Mouse (Mus musculus) testis, adult 10 weeks (tissue): ENCODE data around the gene Lcmt1. TPM values are rescaled to one million over a fixed set of nuclear protein-coding genes. Genes with fewer than 3 reads are reported as not detected.

Source experiments
- polyA plus RNA-seq: library from polyadenylated mRNA; stranded (reverse); fragments of 350-450 nt; fragmentation: Illumina TruSeq; extraction: RNeasy Lipid Tissue Mini Kit (QIAGEN cat#74804); gene quantifications from one replicate; pipeline ENCODE4 v1.2.3, GENCODE M21; 2014; ENCODE audit warnings: low read depth, low replicate concordance

The Lcmt1 gene
- polyA plus RNA-seq: 71.9 TPM

DNA sequence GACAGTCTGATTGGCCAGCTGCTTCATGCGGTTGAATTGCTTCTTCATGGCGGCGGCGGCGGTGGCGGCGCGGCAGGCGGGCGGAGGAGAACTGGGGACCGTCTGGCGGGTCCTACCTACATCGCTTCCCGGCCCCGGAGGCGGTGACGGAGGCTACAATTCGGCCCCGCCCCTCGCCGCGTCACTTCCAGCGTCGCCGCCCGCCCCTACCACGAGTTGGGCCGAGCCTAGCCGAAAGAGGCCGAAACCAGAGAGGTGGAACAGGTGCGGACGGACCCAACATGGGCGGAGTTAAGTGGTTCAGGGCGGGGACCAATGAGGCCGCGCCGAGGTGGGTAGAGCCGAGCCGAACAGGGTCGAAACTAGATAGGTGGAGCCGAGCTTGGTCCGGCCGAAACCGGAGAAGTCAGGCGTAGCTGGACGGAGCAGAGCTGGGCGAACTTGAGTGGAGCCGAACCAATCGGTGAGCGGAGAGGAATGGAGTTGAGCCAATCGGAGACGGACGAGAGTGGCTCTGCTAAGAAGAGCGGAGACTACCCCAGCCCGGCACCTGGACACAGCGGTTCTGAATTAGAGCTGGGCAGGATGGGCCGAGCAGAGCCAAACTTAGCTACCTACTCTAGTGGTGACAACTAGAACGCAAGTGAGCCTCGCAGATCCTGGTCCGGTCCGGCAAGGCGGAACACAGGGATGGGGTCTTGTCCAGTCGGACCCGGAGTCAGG lies at the start of gene Lcmt1, which contains the start of gene Arhgap17:
Gene Lcmt1, plus strand, starts transcription at position 26 of the 723 bp plus-strand sequence.
Gene Arhgap17, minus strand, starts transcription at position 157 of the 723 bp plus-strand sequence.

DNA sequence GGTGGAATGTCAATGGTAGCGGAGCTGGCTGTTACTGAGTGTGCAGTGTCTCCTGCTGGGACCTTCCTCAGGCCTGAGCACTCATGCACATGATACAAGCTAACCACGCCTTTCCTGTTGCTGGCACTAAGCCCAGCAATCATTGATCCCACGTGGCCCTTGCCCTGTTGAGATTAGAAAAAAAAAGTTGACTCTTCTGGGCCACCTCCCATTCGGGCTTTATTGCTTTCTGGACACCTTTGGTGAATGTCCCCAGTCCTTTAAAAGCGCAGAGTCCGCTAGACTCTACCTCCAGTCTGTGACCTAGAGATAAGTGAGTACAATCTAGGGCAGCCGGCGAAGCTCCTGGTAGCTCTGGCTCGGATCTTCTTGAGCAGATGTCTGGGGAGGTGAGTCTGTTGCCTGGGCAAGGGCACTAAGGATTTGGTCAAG lies 92.5 kb downstream of the Lcmt1 start, which contains the start of gene Aqp8:
Gene Aqp8, plus strand, starts transcription at position 222 of the 432 bp plus-strand sequence.

Other genes starting within 250 kb of the Lcmt1 start
- gene Tnrc6a, start 245.9 kb upstream of the Lcmt1 start, polyA plus RNA-seq: 22.9 TPM
- not detected for gene Slc5a11, start 155.0 kb upstream of the Lcmt1 start, polyA plus RNA-seq
- 8.4 TPM for gene Arhgap17, start 131 bp downstream of the Lcmt1 start, polyA plus RNA-seq
- 9.8 TPM for gene Aqp8, start 92.5 kb downstream of the Lcmt1 start, polyA plus RNA-seq
- gene Zkscan2, start 130.7 kb downstream of the Lcmt1 start, polyA plus RNA-seq: 9.6 TPM